Mouse (Mus musculus): ENCODE measurements around the gene Aacs.
"Not testable (repeated sequence)": the region's sequence is repeated elsewhere in the genome, so short reads cannot be mapped to it uniquely, and the experiment has no call there.

Aacs gene

GRCm38 (mm10) chr5:125475601-125476285, at the start of gene Aacs:
Gene Aacs, plus strand, starts transcription at chr5:125475814.
- DNase-seq (ENCODE audit: extremely low spot score) = peak; percentile 98

DNA sequence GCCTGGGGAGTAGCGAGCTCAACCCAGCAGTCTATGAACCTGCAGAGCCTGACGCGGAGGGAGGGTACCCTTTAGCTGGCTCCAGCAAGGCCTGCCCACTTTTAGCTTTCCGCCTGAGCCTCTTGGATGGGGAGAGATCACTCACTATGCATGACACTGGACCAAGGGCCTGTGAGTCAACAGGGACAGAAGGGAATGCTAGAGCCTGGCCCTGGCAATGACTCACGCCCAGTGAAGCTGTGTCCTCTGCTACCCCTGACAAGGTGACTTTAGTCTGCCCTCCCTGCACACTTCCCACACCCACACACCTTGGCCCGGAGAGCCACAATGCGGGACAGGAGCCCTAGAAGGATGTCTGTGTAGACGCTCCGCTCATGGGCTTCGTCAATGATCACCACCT, 49.3 kb upstream of the Aacs start:
- no peak for DNase-seq (ENCODE audit: extremely low spot score)

GRCm38 (mm10) chr5:125432324-125432723, 43.3 kb upstream of the Aacs start:
- not testable (repeated sequence) for DNase-seq (ENCODE audit: extremely low spot score)

- peak; percentile 91 for DNase-seq (ENCODE audit: extremely low spot score)
These were observed 41.7 kb upstream of the Aacs start, which contains the start of gene Dhx37 for GRCm38 (mm10) chr5:125433793-125434337. Gene Dhx37, minus strand, starts transcription at chr5:125434121.

GRCm38 (mm10) chr5:125434347-125434746, 41.3 kb upstream of the Aacs start:
- not testable (repeated sequence) for DNase-seq (ENCODE audit: extremely low spot score)

GRCm38 (mm10) chr5:125440583-125441233, 34.9 kb upstream of the Aacs start:
- DNase-seq (ENCODE audit: extremely low spot score) = no peak

GRCm38 (mm10) chr5:125441234-125442114, 34.1 kb upstream of the Aacs start, which contains the start of gene Bri3bp:
Gene Bri3bp, plus strand, starts transcription at chr5:125441568.
- peak; percentile 90 for DNase-seq (ENCODE audit: extremely low spot score)

GRCm38 (mm10) chr5:125442136-125442995, 33.2 kb upstream of the Aacs start:
- DNase-seq (ENCODE audit: extremely low spot score) = no peak

DNA sequence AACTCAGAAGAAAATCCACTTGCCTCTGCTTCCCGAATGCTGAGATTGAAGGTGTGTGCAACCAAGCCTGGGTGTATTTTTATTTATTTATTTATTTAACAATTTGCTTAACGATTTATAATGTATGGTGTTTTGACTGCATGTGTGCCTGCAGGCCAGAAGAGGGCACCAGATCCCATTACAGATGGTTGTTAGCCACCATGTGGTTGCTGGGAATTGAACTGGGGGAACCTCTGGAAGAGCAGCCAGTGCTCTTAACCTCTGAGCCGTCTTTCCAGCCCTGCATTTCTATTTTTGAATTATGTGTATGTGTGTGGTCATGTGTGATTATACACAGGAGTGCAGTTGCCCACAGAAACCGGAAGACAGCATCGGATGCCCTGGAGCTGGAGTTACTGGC, 32.3 kb upstream of the Aacs start:
- DNase-seq (ENCODE audit: extremely low spot score) = no peak

DNA sequence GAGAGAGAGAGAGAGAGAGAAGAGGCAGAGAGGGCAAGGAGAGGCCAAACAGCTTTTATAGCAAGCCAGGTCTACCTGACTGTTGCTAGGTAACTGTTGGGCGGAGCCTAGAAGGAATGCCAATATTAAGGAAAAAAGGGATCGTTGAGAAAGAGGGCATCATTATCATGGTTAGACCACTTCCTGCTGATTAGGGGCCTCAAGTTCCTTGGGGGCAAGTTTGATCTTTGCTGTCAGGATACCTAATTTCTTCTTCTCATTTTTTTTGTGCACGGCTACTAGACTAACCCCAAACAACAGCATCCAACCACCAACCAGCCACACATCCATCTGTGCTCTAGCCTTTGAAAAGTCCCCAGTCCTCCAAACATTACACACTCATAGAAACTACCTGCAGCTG, 31.7 kb upstream of the Aacs start:
- no peak for DNase-seq (ENCODE audit: extremely low spot score)

GRCm38 (mm10) chr5:125444554-125444953, 31.1 kb upstream of the Aacs start:
- no peak for DNase-seq (ENCODE audit: extremely low spot score)

DNA sequence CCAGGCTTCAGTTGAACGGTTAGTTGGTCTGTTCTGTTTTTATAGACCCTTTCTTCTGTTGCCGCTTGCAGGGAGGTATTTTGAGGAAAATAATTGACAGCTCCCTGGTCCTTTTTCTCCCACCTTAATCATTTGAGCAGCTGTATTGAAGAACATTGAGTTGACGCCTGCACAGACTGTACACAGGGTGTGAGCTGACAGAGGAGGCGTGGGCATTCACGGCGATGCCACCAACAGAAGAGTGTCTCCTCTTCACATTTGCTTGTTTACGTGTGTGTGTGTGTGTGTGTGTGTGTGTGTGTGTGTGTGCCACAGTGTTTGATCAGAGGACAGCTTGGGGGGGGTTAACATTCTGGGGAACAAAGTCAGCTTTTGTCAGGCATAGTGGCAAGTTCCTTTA, 29.3 kb upstream of the Aacs start:
- DNase-seq (ENCODE audit: extremely low spot score) = no peak

- DNase-seq (ENCODE audit: extremely low spot score) = no peak
These were observed 27.6 kb upstream of the Aacs start for GRCm38 (mm10) chr5:125448026-125448425.

DNA sequence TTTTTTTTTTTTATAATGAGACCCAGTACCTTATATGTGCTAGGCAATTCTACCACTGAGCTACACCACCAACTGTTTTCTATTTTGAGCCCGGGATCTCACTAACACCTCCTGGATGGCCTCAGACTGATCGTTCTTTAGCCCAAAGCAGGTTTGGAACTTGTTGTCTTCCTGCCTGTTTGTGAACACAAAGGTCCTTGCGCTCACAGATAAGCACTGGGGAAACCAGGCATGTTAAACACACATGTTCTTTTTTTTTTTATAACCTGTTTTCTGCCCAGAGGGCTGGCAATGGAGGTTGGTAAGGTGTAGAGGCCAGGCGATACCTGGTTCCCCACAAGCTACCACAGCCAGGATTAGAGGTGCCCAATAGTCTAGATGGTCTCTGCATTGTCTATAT, 27.0 kb upstream of the Aacs start:
- no peak for DNase-seq (ENCODE audit: extremely low spot score)

GRCm38 (mm10) chr5:125449306-125449705, 26.3 kb upstream of the Aacs start:
- no peak for DNase-seq (ENCODE audit: extremely low spot score)

DNA sequence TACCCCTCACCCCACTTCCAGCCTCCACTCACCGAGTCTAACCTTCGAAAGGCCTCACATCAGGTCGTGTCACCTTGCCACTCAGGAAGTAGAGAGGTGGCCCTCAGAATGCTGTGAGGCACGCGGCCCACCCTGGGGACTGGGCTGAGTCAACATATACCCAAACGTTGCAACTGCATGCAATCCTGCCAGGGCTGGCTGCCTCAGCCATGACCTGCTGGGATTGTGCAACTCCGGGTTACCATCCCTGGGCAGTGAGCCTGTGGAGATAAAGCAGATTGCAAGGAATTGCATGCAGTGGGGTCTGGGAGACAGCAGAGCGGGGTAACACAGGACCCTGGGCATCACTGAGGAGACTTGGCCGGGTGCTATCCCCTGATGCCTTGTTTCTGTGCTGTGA, 23.0 kb upstream of the Aacs start:
- DNase-seq (ENCODE audit: extremely low spot score) = no peak

- no peak for DNase-seq (ENCODE audit: extremely low spot score)
These were observed 19.5 kb upstream of the Aacs start for GRCm38 (mm10) chr5:125456100-125456499.

GRCm38 (mm10) chr5:125457538-125457937, 18.1 kb upstream of the Aacs start:
- no peak for DNase-seq (ENCODE audit: extremely low spot score)

GRCm38 (mm10) chr5:125460574-125460973, 15.0 kb upstream of the Aacs start:
- no peak for DNase-seq (ENCODE audit: extremely low spot score)

DNA sequence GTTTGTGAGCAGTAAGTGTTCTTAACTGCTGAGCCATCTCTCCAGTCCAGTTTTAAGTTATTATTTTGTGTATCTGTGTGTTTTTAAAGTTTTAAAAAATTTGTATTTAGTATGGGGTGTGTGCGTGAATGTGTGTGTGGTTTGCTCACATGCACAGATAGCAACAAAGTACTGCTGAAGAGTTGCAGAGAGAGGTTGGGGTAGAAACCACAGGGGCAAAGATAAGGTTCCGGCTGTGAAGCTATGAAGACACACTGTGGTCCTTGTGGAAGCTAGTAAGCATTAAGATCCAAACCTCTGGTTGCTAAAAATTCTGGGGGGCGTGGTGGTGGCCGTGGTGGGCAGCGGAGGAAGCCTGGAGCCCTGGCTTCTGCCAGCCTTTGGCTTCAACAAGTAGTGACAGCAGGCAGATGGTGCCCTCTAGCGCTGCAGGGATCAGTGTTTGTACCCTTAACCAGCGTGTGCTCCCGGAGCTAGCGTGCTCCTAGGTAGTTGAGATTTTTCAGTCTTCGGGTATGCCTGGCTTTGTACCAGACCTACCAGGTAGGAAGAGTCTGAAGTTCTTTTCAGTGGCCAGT, 13.7 kb upstream of the Aacs start:
- DNase-seq (ENCODE audit: extremely low spot score) = no peak

DNA sequence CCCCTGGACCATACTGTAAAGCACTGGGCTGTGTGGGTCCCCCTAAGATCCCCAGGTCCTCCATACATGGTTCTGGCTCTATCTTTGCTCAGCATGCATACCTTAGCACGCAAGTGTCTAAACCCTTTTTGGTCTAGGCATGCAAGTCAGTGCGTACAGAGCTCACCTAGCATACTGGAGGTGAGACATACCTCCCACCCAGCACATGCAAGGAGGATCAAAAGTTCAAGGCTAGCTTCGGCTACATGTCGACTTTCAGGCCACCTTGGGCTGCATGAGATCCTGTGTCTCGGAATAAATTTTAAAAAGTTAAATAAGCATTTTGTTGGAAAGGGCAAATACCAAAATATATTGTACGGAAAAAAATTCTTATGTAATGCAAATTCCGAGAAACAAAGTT, 10.4 kb upstream of the Aacs start:
- DNase-seq (ENCODE audit: extremely low spot score) = no peak

Data from embryo, embryonic 9.5 days (tissue).